Mouse (Mus musculus): ENCODE data around the gene Adamtsl3.

DNA sequence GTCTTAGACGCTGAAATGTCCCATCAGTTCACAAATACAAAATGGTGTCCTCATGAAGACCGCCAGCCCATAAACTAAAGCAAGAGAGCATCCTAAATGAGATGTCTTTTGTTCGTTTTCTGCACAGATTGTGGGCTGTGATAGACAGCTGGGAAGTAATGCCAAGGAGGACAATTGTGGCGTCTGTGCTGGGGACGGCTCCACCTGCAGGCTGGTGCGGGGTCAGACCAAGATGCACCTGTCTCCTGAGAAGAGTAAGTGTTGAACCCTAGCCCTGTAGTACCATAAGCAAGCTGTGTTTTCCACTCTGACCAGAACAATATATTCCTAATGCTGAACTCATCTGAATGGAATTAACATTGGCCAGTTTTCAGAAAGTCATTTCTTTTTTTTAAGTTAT, 129.9 kb downstream of the Adamtsl3 start:
- no peak for TF ChIP-seq CTCF (IDR thresholded peaks at IDR 0.05; ENCODE audit: control insufficient read depth, insufficient read depth, insufficient read length)
- no peak for TF ChIP-seq USF1 (IDR thresholded peaks at IDR 0.05; ENCODE audit: low read depth)
- TF ChIP-seq MYOG (IDR thresholded peaks at IDR 0.05; ENCODE audit: control insufficient read depth, extremely low read depth, insufficient read length) = no peak
- no peak for TF ChIP-seq FOSL1 (IDR thresholded peaks at IDR 0.05; ENCODE audit: insufficient read depth, low read length, poor library complexity, severe bottlenecking)
- TF ChIP-seq MYOD1 (IDR thresholded peaks at IDR 0.05; ENCODE audit: control insufficient read depth, insufficient read length, low read depth) = peak; percentile 44
- no peak for TF ChIP-seq CEBPB (IDR thresholded peaks at IDR 0.05; ENCODE audit: low read depth)
- no peak for TF ChIP-seq MAX (IDR thresholded peaks at IDR 0.05)

Data from C2C12 (cell line).